In genomic region chr7:82115646-82116045, GRCm38 (mm10) we compare ENCODE assay signal across 19 mouse cellular contexts. TPM values are rescaled to one million over a fixed set of nuclear protein-coding genes. Genes with fewer than 3 reads are reported as not detected.
"Had no signal": no experiment of that assay in that cellular context is flagged by ENCODE, and none has a peak within 500 bp of the region (broad histone marks: within the 10 kb centered on the region; RNA-seq: fewer than 3 reads in every experiment).

No protein-coding gene starts in this region.

- H3K9me3 ChIP-seq: liver, embryonic 13.5 days; megakaryocyte, embryonic 14.5 days; midbrain, embryonic 10.5 days; midbrain, embryonic 13.5 days; neural tube, embryonic 13.5 days; stomach, embryonic 15.5 days had no signal

- DNase-seq: kidney, adult 2 months; kidney, postnatal 25 days; liver, embryonic 13.5 days; lung, adult 2 months; lung, postnatal 36 days; retina, postnatal 1 day; right cerebral cortex, postnatal 25 days; spleen, adult 18-20 months; thymus, postnatal 36 days had no signal

- H3K36me3 ChIP-seq: liver, embryonic 13.5 days; midbrain, embryonic 10.5 days; midbrain, embryonic 13.5 days; neural tube, embryonic 13.5 days; stomach, embryonic 15.5 days had no signal

- H3K27ac ChIP-seq: kidney, postnatal 0 days; liver, embryonic 13.5 days; midbrain, embryonic 10.5 days; midbrain, embryonic 13.5 days; neural tube, embryonic 13.5 days; stomach, embryonic 15.5 days had no signal

- H3K27me3 ChIP-seq: liver, embryonic 13.5 days; midbrain, embryonic 13.5 days; neural tube, embryonic 13.5 days; stomach, embryonic 15.5 days had no signal

- H3K4me3 ChIP-seq: liver, embryonic 13.5 days; megakaryocyte, embryonic 14.5 days; midbrain, embryonic 10.5 days; midbrain, embryonic 13.5 days; myocyte; neural tube, embryonic 13.5 days; stomach, embryonic 15.5 days had no signal

- H3K4me1 ChIP-seq: liver, embryonic 13.5 days; megakaryocyte, embryonic 14.5 days; midbrain, embryonic 13.5 days; neural tube, embryonic 13.5 days; stomach, embryonic 15.5 days had no signal

RNA-seq across cellular contexts. Expression of gene Sh3gl3, which starts 58.0 kb away (rescaled TPM):
- total RNA-seq: liver, adult 2 months; monocyte, adult 5-6 weeks; neutrophil, adult 5-6 weeks had no signal
- polyA plus RNA-seq: liver, adult 2 months had no signal
